Mouse (Mus musculus) CD4-positive, CD25-positive, alpha-beta regulatory T cell, adult 4 months (primary cell): ENCODE data around the gene Lbx1. TPM values are rescaled to one million over a fixed set of nuclear protein-coding genes. Genes with fewer than 3 reads are reported as not detected.

ENCODE experiments used
- ATAC-seq: one replicate; pipeline ENCODE4 v1.8.0; 2017
- polyA plus RNA-seq, 2 experiments: library from polyadenylated mRNA; unstranded; fragments of 100-300 nt; shearing (Covaris generic); gene quantifications; one replicate each; pipeline ENCODE4 v1.2.1; 2017

Lbx1 gene
- polyA plus RNA-seq, 2 experiments from 2014 or later = not detected

DNA sequence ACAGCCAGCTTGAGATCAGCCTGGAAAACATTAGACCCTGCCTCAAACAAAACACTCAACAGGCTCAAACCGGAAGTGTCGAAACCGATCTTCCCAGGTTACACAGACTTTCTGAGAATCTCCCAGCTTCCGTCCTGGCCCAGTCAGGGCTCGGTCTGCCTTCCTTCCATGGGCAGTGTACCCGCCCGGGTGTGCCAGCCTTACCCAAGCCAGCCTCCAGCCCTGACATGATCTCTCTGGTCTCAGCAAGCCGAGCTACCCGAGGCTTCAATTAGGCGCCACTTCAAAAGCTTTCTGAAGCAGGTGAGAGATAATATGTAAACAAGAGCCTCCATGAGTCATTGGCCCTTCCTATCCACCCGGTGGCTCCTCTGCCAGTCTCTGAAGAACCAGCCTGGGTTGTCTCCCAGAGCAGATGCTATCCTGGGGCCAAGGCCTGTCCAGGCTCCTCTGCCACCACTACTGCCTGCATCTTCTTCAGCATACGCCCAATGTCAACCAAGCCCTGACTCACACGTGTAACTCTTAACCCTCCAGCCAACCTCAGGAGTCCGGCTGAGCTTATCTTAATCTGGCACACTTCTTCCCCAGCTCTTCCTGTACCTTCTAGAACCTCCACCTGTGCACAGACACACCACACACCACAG is 25.7 kb downstream of the Lbx1 start:
- ATAC-seq = no peak

DNA sequence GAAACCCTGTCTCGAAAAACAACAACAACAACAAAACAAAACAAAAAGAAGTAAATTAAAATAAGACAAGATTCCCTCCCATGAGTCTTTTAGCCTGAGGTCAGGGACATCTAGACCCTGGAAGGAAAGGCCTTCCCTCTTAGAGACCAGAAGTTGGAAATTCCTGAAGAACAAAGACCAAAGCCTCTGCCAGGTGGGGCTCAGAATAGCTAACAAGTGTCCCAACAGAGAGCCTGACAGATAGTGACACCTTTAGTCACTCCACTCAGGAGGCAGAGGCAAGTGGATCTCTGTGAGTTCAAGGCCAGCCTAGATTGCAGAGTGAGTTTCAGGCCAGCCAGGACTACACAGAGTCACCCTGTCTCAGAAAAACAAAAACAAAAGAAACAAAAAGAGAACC is 26.4 kb downstream of the Lbx1 start:
- ATAC-seq = no peak

DNA sequence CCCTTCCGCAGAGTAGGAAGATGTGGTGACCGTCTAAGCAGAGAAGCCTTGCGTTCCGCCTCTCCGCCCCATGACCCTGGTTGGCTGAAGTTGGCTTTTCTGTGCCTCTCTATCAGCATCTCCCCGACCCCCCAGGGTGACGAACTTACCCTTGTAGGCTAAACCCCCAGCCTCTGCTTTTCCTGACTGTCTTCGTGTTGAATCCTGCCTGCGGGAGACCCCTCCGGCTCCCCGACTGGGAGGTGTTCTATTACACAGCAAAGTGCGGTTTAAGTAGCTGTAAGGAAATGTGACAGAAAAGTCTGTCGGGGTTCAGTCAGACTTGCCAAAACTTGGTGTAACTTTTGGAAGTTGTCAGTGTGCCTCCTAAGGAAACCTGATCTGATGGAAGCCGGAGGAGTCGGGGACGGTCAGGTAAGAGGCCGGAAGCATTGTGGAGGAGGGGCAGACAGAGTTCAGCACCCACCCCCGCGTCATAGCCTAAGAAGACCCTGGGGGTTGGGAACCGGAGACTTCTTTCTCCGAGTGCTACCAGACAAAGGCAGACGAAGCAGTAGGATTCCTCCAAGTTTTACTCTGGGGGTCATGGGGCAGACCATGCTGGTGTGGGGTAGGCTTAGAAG is 27.1 kb downstream of the Lbx1 start:
- no peak for ATAC-seq

DNA sequence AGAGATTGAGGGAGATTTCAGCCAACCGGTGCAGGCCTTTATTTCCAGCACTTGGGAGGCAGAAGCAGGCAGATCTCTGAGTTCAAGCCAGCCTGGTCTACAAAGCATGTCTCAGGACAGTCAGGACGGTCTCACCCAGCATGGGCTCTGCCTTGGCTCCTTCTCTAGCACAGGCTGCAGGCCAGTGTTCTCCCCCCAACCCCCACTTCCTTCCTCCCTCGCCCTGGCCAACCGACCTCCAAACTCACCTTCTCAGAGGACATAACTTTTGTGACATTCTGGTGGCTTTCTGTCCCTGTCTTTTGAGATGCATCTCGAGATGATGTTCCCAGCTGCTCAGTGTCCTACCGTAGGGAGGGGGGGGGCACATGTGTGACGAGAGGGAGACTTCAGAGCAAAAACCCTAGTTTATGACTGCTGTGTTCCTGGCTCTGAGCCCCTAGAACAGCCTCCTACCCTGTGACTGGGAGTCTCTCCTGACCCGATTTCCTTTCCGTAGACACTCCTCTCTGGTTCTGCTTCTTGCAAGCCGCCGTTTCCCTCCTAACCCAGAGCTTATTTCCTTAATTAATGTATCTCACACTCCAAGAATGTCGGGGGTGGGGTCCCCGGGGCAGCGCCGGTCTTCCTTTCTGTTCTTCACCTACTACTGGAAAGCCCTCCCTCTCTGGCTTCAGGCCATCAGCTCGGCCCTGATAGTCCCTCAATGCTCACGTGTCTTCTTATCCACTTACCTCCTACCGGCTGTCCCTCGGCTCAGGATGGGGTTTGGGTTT is 27.8 kb downstream of the Lbx1 start:
- no peak for ATAC-seq

DNA sequence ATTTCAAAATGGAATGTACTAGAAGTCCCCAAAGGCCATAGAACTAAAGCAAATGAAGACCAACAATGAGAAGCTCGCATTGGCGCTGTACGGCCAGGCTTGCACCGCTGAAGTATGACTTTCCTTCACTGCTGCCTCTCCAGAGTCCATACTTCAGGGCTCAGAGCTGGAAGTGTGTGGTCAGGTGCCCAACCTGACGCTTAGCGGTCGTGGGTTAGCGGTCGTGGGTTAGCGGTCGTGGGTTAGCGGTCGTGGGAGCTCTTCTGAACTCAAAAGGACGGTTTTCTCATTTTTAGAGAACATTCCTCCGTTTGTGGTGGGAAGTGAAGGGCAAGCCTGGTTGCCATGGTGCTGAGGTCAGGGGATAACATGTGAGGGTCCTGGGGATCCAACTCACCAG is 28.5 kb downstream of the Lbx1 start:
- no peak for ATAC-seq

DNA sequence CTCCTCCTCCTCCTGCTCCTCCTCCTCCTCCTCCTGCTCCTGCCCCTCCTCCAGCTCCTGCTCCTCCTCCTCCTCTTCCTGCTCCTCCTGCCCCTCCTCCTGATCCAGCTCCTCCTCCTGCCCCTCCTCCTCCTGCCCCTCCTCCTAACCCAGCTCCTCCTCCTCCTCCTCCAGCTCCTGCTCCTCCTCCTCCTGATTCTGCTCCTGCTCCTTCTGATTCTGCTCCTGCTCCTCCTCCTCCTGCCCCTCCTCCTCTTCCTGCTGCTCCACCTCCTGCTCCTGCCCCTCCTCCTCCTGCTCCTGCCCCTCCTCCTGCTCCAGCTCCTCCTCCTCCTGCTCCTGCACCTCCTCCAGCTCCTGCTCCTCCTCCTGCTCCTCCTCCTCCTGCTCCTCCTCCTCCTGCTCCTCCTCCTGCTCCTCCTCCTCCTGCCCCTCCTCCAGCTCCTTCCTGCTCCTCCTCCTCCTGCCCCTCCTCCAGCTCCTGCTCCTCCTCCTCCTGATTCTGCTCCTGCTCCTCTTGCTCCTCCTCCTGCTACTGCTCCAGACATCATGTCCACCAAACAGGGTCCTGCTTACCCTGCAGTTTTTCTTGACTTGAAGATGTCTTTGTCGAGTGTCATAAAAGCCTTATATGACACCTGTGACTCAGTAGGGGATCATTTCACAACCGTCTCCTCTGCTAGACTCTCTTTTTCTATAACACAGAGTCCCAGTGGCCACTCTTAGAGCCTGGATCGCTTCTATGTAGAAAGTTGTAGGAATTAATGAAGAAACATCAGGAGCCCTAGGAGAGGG is 30.1 kb downstream of the Lbx1 start:
- no peak for ATAC-seq

DNA sequence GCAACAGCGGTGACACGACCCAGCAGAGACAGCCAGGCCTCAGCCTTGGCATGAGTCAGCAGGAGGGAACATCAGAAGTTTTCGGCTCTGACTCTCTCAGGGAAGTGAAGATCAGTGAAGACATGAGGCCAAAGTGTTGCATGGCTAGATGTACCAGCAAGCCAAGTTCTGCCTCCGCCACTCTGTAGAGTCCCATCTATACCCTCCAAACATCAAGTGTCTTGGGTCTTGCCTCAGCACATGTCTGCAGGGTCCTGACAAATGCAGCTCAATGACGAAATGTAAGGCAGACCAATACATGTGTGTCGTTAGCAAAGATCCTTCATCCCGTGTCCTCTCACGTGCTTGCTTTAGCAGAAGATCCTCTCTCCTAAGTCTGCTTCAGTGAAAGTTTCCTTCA is 38.6 kb downstream of the Lbx1 start:
- no peak for ATAC-seq

DNA sequence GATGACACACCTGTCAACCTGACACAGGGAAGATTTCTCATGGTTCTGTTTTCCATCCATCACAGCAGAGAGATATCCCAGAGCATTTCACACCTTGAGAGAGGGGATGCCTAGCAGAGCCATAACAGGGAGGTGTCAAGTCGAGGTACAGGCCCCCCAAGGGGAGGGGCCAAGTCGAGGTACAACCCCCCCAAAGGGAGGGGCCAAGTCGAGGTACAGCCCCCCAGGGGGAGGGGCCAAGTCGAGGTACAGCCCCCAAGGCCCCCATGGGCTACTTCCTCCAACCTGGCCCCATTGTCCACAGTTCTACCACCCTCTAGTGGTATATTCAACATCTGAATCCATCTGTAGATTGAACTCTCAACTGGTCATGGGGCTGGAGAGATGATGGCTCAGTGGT is 41.0 kb downstream of the Lbx1 start:
- ATAC-seq = no peak

Other genes with a start within 250 kb of the Lbx1 start
- gene Sema4g, start 246.7 kb downstream of the Lbx1 start, polyA plus RNA-seq = under 1 TPM; 0.14 to 0.31 TPM
- 10 to 100 TPM in 1 of 2 experiments, 1 to 10 TPM in 1; 8.6 to 20.3 TPM for gene Twnk, start 230.1 kb downstream of the Lbx1 start, polyA plus RNA-seq
- gene Mrpl43, start 229.4 kb downstream of the Lbx1 start, polyA plus RNA-seq = 10 to 100 TPM; 45.8 to 63.1 TPM
- 1 to 10 TPM in 1 of 2 experiments, under 1 TPM in 1; 0.54 to 1.6 TPM for gene Lzts2, start 221.4 kb downstream of the Lbx1 start, polyA plus RNA-seq
- gene Pdzd7, start 190.1 kb downstream of the Lbx1 start, polyA plus RNA-seq = not detected
- gene Sfxn3, start 188.3 kb downstream of the Lbx1 start, polyA plus RNA-seq = 100 to 1,000 TPM in 1 of 2 experiments, 10 to 100 TPM in 1; 92.5 to 132 TPM
- 1 to 10 TPM in 1 of 2 experiments, under 1 TPM in 1; 0.76 to 1.2 TPM for gene Kazald1, start 160.6 kb downstream of the Lbx1 start, polyA plus RNA-seq
- gene Tlx1, start 85.1 kb downstream of the Lbx1 start, polyA plus RNA-seq = not detected
- 10 to 100 TPM; 34.2 to 38.6 TPM for gene Btrc, start 127.9 kb upstream of the Lbx1 start, polyA plus RNA-seq